Mouse (Mus musculus) neural tube, embryonic 11.5 days (tissue): ENCODE data around the gene Camk2g. TPM values are rescaled to one million over a fixed set of nuclear protein-coding genes. Genes with fewer than 3 reads are reported as not detected.

ENCODE experiments used
- ATAC-seq: fragments of 200-750 bp; cut with Nextera tagmentation; 2 replicates; pipeline ENCODE4 v1.8.0; 2017; ENCODE audit warnings: moderate number of reproducible peaks, mild to moderate bottlenecking, moderate TSS enrichment, moderate library complexity; ENCODE audit not compliant: insufficient read depth, low FRiP score, low TSS enrichment
- DNase-seq: peaks from one replicate; pipeline ENCODE4 v3.0.0-alpha.2; 2015; ENCODE audit warnings: low spot score
- H3K27ac ChIP-seq: fragments of 300-500 bp; sonication (generic); 2 replicates; pipeline ENCODE4 v1.5.1; 2014; ENCODE audit warnings: low read depth, mild to moderate bottlenecking, low read length
- H3K27me3 ChIP-seq: fragments of 300-500 bp; sonication (generic); 2 replicates; pipeline ENCODE4 v1.6.1; 2014; ENCODE audit warnings: mild to moderate bottlenecking, low read length, mixed read lengths; ENCODE audit not compliant: control insufficient read depth, insufficient read depth
- H3K36me3 ChIP-seq: fragments of 300-500 bp; sonication (generic); 2 replicates; pipeline ENCODE4 v1.6.1; 2014; ENCODE audit warnings: mild to moderate bottlenecking, low read length, moderate library complexity, mixed read lengths; ENCODE audit not compliant: control insufficient read depth, insufficient read depth
- H3K4me1 ChIP-seq: fragments of 300-500 bp; sonication (generic); 2 replicates; pipeline ENCODE4 v1.6.1; 2014; ENCODE audit warnings: low read length, mixed read lengths; ENCODE audit not compliant: control insufficient read depth, insufficient read depth
- H3K4me2 ChIP-seq: fragments of 300-500 bp; sonication (generic); 2 replicates; pipeline ENCODE4 v1.6.1; 2014; ENCODE audit warnings: low read depth, mild to moderate bottlenecking, moderate library complexity
- H3K4me3 ChIP-seq: fragments of 300-500 bp; sonication (generic); 2 replicates; pipeline ENCODE4 v1.5.1; 2014; ENCODE audit warnings: low read depth, low read length
- H3K9ac ChIP-seq: fragments of 300-500 bp; sonication (generic); 2 replicates; pipeline ENCODE4 v1.6.1; 2014; ENCODE audit warnings: mild to moderate bottlenecking, low read length
- H3K9me3 ChIP-seq: fragments of 300-500 bp; sonication (generic); 2 replicates; pipeline ENCODE4 v1.6.1; 2016; ENCODE audit warnings: low read length; ENCODE audit not compliant: control insufficient read depth
- WGBS: fragments of 180-500 bp; shearing (Covaris S2); extraction: QIAGEN DNeasy Blood & Tissue Kit; methylation state at CpG from one replicate; pipeline ENCODE4 v1.1.7; 2014; 5-methylcytosine and 5-hydroxymethylcytosine counted together
- polyA plus RNA-seq: library from polyadenylated mRNA; unstranded; fragments of >200 nt; fragmentation: Nextera tagmentation; extraction: Ambion mirVana; gene quantifications from 2 replicates; pipeline ENCODE4 v1.2.1, GENCODE M21; 2014

The Camk2g gene
- polyA plus RNA-seq, 1 experiment from 2014 or later: 56.5 TPM

DNA sequence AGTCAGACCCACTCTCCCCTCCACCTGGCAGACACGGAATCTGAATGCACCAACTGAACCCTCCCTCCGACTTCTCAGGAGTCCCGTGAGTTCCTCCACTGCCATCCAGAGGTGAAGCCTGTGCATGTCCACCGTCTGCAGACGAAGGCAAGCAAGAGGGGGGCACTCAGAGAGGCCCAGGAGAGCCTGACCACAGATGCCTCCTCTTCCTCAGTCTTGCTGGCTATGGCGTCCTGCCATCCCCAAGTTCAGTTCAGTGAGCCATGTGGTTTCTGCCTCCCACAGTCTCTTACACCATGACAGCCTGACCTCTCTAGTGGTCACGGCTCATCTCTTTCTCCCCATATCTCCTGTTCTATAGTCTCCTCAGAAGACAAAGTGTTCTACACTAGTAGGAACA, 9.2 kb downstream of the Camk2g start:
- Histone ChIP-seq H3K4me2 (no peak overlapping the region), H3K9me3 (no peaks in the 10 kb centered on the region), H3K4me3 (no peak overlapping the region), H3K27ac (no peak overlapping the region), H3K27me3 (no peaks in the 10 kb centered on the region), H3K36me3 (peaks cover 15% of the 10 kb centered on the region), H3K9ac (no peak overlapping the region), H3K4me1 (no peaks in the 10 kb centered on the region)
- ATAC-seq (no peak), DNase-seq (no peak)
- WGBS: 89% methylated on average over 7 of the region's 7 CpGs

DNA sequence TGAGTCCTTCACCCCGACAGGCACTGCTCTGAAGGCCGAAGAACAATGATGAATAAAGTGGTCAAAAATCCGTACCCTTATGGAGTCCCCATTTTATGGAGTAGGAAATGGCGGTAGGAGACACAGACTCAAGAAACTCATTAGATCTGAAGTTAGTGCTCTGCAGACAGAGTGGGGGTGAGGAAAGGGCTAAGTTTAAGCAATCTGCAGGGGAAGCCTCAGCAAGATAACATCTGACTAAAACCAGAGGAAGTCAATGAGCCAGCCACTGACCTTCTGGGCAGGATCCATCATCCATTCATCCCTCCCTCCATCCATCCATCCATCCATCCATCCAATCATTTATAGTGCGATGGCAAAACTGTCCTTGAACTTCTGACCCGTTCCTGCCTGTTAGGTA, 10.4 kb downstream of the Camk2g start:
- Histone ChIP-seq H3K9ac (no peak overlapping the region), H3K9me3 (no peaks in the 10 kb centered on the region), H3K36me3 (peaks cover 18% of the 10 kb centered on the region), H3K4me1 (no peaks in the 10 kb centered on the region), H3K27me3 (no peaks in the 10 kb centered on the region), H3K4me2 (no peak overlapping the region), H3K27ac (no peak overlapping the region), H3K4me3 (no peak overlapping the region)
- DNase-seq (no peak), ATAC-seq (no peak)
- WGBS: 91% methylated on average over 6 of the region's 6 CpGs

DNA sequence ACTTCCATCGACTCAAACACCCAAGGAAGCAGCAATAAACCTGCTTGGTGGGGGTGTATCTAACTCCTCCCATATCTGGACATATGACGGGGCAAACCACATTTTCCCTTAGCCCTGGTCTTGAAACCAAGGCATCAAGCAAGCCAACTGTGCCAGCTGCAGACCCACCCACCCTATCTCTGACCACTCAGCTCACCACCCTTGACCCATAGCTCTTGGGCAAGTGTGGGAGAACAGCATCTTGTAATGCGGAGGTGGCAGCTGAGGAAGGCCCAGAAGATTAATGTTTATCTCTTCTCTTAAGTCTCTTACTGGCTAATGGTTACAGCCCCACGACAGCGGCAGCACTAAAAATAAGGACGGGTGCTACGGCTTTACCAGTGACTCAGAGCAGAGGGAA, 11.0 kb downstream of the Camk2g start:
- ATAC-seq (no peak), DNase-seq (no peak)
- no peaks in the 10 kb centered on the region for H3K27me3 ChIP-seq
- no peaks in the 10 kb centered on the region for H3K4me1 ChIP-seq
- no peak overlapping the region for H3K27ac ChIP-seq
- no peaks in the 10 kb centered on the region for H3K9me3 ChIP-seq
- H3K4me2 ChIP-seq: no peak overlapping the region
- peaks cover 19% of the 10 kb centered on the region for H3K36me3 ChIP-seq
- 92% methylated on average over 7 of the region's 7 CpGs for WGBS
- H3K9ac ChIP-seq: no peak overlapping the region
- no peak overlapping the region for H3K4me3 ChIP-seq

DNA sequence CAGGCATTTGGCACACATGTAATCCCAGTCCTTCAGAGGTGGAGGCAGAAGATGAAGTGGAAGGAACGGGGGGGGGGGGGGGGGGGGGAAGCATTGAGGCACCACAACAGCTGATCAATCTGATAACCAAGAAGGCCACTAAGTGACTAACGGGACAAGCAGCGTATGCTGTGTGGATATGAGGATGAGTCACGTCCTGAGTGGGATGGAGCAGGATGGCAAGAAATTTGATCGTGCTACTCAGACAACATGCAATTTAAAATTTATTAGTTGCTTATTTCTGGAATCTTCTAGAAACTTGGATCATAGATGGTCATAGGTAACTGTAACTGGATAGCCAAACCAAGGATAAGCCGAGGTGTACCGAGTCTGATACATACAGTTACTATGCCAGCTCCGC, 13.7 kb downstream of the Camk2g start:
- WGBS: 93% methylated on average over 8 of the region's 8 CpGs
- Histone ChIP-seq H3K9ac (no peak overlapping the region), H3K4me2 (no peak overlapping the region), H3K4me3 (no peak overlapping the region), H3K27ac (no peak overlapping the region), H3K4me1 (0 out of 2 replicates have a peak, but pooled peaks cover 2% of the 10 kb centered on the region), H3K9me3 (no peaks in the 10 kb centered on the region), H3K36me3 (peaks cover 10% of the 10 kb centered on the region), H3K27me3 (no peaks in the 10 kb centered on the region)
- ATAC-seq (no peak), DNase-seq (no peak)

DNA sequence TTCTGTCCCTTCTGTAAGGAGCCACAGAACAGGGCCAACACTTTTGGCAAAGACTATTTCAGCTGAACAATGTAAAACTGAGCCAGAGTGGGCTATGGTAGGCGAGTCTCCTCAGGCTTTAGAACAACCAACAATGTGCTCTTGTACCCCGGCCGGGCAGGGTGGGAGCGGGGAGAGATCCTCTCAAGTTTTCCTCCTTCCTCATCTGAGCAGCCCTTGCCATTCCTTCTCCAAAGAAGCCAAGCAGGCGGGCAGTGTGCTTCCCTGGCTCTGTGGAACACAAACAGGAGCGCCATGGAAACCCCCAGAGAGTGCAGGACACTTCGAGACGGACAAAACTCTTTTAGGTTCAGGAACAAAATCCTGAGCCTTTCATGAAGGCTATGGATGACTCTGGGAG, 15.4 kb downstream of the Camk2g start:
- Histone ChIP-seq H3K9me3 (no peaks in the 10 kb centered on the region), H3K4me2 (no peak overlapping the region), H3K36me3 (peaks cover 10% of the 10 kb centered on the region), H3K9ac (no peak overlapping the region), H3K27ac (no peak overlapping the region), H3K4me1 (0 out of 2 replicates have a peak, but pooled peaks cover 7% of the 10 kb centered on the region), H3K27me3 (no peaks in the 10 kb centered on the region), H3K4me3 (no peak overlapping the region)
- no peak for DNase-seq
- ATAC-seq: no peak
- 87% methylated on average over 8 of the region's 8 CpGs for WGBS

DNA sequence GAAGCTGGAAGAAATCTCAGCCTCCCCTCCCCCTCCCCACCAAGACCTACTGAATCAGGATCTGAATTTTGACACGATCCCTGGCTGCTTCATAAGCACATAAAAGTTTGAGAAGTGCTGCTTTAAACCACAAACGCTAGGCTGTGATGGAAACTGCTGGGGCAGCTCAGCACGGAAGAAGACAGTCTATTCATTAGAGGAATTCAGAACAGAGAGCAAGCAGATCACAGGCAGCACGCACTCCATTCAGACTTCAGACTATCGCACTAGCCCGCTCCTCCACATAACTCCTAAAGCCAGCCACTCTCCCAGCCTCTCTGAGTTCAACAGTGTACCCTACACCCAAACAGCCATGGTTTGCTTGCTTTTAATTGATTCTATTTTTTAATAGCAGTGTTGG, 18.2 kb downstream of the Camk2g start:
- H3K27ac ChIP-seq: no peak overlapping the region
- H3K9me3 ChIP-seq: no peaks in the 10 kb centered on the region
- 0 out of 2 replicates have a peak, but pooled peaks cover 7% of the 10 kb centered on the region for H3K4me1 ChIP-seq
- peaks cover 9% of the 10 kb centered on the region for H3K36me3 ChIP-seq
- H3K9ac ChIP-seq: no peak overlapping the region
- no peaks in the 10 kb centered on the region for H3K27me3 ChIP-seq
- 43% methylated on average over 6 of the region's 6 CpGs for WGBS
- H3K4me3 ChIP-seq: no peak overlapping the region
- no peak for DNase-seq
- H3K4me2 ChIP-seq: no peak overlapping the region
- no peak for ATAC-seq

DNA sequence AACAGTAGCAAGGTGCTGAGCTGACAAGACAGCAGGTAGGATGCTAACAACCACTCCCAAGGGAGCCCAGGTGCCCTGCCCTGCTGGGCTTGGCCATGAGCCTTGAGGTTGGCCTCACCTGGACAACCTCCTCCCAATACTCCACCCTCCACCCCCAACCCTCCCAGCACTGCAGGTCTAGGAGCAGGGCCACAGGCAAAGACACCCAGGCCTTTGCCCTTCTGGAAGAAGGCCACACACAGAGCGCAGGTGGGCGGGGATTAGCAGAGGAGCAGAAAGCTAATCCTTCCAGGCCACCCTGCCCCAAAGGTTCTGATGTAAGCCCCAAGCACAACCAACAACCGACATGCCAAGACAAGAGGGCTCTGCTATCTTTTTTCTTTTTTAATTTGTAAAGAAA, 20.5 kb downstream of the Camk2g start:
- no peaks in the 10 kb centered on the region for H3K9me3 ChIP-seq
- ATAC-seq (no peak), DNase-seq (no peak)
- no peak overlapping the region for H3K9ac ChIP-seq
- no peak overlapping the region for H3K27ac ChIP-seq
- WGBS: 76% methylated on average over 3 of the region's 3 CpGs
- H3K4me2 ChIP-seq: no peak overlapping the region
- H3K4me1 ChIP-seq: 0 out of 2 replicates have a peak, but pooled peaks cover 7% of the 10 kb centered on the region
- peaks cover 11% of the 10 kb centered on the region for H3K36me3 ChIP-seq
- H3K4me3 ChIP-seq: no peak overlapping the region
- no peaks in the 10 kb centered on the region for H3K27me3 ChIP-seq

DNA sequence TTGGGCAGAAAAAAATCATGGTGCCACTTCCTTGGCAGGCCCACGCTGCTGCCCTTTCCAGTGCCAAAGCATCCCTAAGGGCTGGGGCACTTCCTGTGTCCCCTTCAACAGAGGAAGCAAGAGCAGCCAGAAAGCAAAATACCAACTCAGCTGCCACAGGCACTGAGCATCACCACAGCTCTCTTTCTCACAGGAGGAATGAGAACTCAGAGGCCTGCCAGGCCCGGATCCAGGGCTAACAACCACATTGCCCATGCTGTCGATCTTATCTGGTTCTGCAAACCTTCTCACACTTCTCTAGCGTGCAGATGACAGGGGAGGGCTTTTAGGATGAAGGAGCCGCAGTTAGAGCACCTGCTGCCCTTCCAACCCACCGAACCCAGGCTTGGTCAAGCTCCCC, 21.1 kb downstream of the Camk2g start:
- Histone ChIP-seq H3K27ac (no peak overlapping the region), H3K4me2 (no peak overlapping the region), H3K9me3 (no peaks in the 10 kb centered on the region), H3K4me3 (no peak overlapping the region), H3K36me3 (peaks cover 7% of the 10 kb centered on the region), H3K9ac (no peak overlapping the region), H3K4me1 (0 out of 2 replicates have a peak, but pooled peaks cover 7% of the 10 kb centered on the region), H3K27me3 (no peaks in the 10 kb centered on the region)
- 92% methylated on average over 6 of the region's 6 CpGs for WGBS
- DNase-seq: no peak
- no peak for ATAC-seq

DNA sequence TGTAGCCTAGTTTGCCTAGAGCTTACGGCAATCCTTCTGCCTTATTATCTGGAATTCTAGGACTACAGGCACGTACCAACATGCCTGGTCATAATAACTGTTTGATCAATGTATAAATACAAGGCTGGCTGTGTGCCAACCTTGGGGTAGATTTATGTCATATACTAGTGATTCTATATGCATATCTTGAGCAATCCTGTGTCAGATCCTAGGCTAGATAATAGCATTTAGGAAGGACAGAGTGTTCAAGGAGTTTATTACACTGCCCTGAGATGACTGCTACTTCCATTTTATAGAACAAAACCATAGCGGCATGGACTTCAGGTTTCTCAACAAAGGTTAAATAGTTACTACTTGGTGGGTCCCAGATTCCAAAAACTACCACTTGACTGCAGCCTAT, 21.9 kb downstream of the Camk2g start:
- no peaks in the 10 kb centered on the region for H3K9me3 ChIP-seq
- H3K9ac ChIP-seq: no peak overlapping the region
- no peaks in the 10 kb centered on the region for H3K27me3 ChIP-seq
- H3K4me3 ChIP-seq: no peak overlapping the region
- no peak overlapping the region for H3K4me2 ChIP-seq
- 96% methylated on average over 3 of the region's 3 CpGs for WGBS
- H3K27ac ChIP-seq: no peak overlapping the region
- 0 out of 2 replicates have a peak, but pooled peaks cover 7% of the 10 kb centered on the region for H3K4me1 ChIP-seq
- ATAC-seq (no peak), DNase-seq (no peak)
- H3K36me3 ChIP-seq: peaks cover 7% of the 10 kb centered on the region
